ENCODE assay signal across 21 mouse cellular contexts in the genomic region with DNA sequence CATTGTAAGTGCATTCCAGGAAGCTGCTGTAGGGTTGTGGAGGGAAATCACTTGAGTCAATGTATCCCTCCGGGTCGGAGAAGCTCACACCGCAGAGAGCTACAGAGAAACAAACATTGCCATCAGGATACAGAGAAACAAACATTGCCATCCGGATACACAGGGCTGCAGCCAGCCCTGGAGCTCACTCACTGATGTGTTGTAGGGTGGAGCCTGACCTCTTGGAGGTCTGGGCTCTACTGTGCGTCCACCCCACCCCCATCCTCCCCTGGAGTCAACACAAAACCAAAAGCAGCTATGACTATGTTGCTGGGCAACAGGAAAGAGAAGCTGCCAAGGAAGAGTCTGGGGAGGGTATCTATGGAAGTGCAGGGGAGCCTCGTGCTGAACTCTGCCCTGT. TPM values are rescaled to one million over a fixed set of nuclear protein-coding genes. Genes with fewer than 3 reads are reported as not detected.
DNase-seq lines count a peak whose midpoint lies in the region.
"Had no signal": no experiment of that assay in that cellular context is flagged by ENCODE, and none has a peak within 500 bp of the region (broad histone marks: within the 10 kb centered on the region; RNA-seq: fewer than 3 reads in every experiment).

No protein-coding gene starts in this region.

- DNase-seq in embryo, embryonic 10.5 days (ENCODE audit: low spot score) = peak; percentile 33
- DNase-seq in embryo, embryonic 9.5 days (ENCODE audit: extremely low spot score) = no peak
- peak; percentile 7 for DNase-seq in kidney, postnatal 14 days
- no peak for DNase-seq in kidney, adult 11 months
- peak; percentile 30 to 73 for DNase-seq in lung, adult 18-20 months
- peak; percentile 80 for DNase-seq in lung, postnatal 10 days
- no peak for DNase-seq in adrenal gland, postnatal 25 days
- no peak for DNase-seq in cerebellum, postnatal 36 days
- DNase-seq: adrenal gland, postnatal 36 days; cerebellum, adult 9-10 months; gastrocnemius, adult 2 months; heart, postnatal 4 days; kidney, adult 9 months; kidney, postnatal 36 days; layer of hippocampus, postnatal 36 days; right cerebral cortex, postnatal 14 days; thymus, postnatal 25 days had no signal

RNA-seq across cellular contexts. Expression of a gene that starts 24.2 kb away (rescaled TPM):
- not detected in 2 replicates for total RNA-seq in adrenal gland, postnatal 25 days (2021)
- total RNA-seq: adrenal gland, postnatal 36 days; common myeloid progenitor, adult 5-6 weeks; gastrocnemius, adult 2 months; heart, postnatal 4 days; layer of hippocampus, adult 8-10 months; layer of hippocampus, postnatal 36 days; left cerebral cortex, postnatal 14 days; monocyte, adult 5-6 weeks had no signal

Comparison
In these comparisons a context has a peak if more than half of its experiments do, and no peak if none do; other contexts are left out.
1. DNase-seq: peak in embryo, embryonic 10.5 days (single experiment), kidney, postnatal 14 days (single experiment), lung, adult 18-20 months (2 of 2) and lung, postnatal 10 days (single experiment); none in embryo, embryonic 9.5 days (single experiment), kidney, adult 11 months (single experiment), adrenal gland, postnatal 25 days (single experiment) and cerebellum, postnatal 36 days (0 of 2).